Mouse (Mus musculus) adrenal gland, adult 18-20 months (tissue): ENCODE data around the gene Frmd4a. TPM values are rescaled to one million over a fixed set of nuclear protein-coding genes. Genes with fewer than 3 reads are reported as not detected.

ENCODE experiments used
- DNase-seq, 2 experiments: peaks; one replicate each; pipeline ENCODE4 v3.0.0; 2021 to 2022; ENCODE audit warnings: low spot score in 2 of 2
- total RNA-seq, 2 experiments: library from RNA; stranded (reverse); gene quantifications; 1 replicate in 1 of 2; 2 replicates in 1 of 2; pipeline ENCODE4 v1.2.3; 2021

Frmd4a gene
- total RNA-seq, 2 experiments from 2014 or later, result 8.7 to 13.2 TPM

GRCm38 (mm10) chr2:4651500-4652285, 634.2 kb downstream of the Frmd4a start, which contains the start of gene Prpf18:
TSS of gene Prpf18 (minus strand) at chr2:4652113.
- DNase-seq, result peak; percentile 86 to 87

GRCm38 (mm10) chr2:4660677-4661076, 643.2 kb downstream of the Frmd4a start:
- no peak for DNase-seq
